Mouse (Mus musculus) WW6 (cell line): Measurements from ENCODE around the gene Skap1.
A peak's percentile ranks its signal among the peaks of the same experiment; 100 is the strongest.

Experiments
- DNase-seq: peaks from one replicate; pipeline ENCODE4 v3.0.0-alpha.2; 2013; ENCODE audit warnings: low read depth, low spot score

Skap1 gene

DNA sequence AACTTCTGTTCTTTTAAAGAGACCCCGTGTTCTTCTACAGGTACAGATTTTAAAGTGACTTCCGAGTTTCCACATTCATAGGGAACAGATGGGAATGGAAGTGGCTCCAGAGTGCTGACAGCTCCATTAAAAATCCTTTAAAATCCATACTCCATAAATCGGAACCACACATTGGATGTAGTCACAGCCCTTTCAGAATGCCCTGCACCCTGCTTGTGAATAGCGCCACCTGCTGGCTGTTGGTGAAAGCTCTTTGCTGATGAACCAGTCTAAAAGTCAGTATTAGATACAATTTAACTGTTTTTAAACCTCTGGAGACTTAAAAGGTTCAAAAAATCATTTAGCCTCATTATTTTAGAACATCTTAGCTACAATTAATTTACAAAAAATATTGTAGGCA lies 156.8 kb downstream of the Skap1 start:
- DNase-seq = peak; percentile 43

GRCm38 (mm10) chr11:96622782-96623181 lies 158.4 kb downstream of the Skap1 start:
- DNase-seq = peak; percentile 83

DNA sequence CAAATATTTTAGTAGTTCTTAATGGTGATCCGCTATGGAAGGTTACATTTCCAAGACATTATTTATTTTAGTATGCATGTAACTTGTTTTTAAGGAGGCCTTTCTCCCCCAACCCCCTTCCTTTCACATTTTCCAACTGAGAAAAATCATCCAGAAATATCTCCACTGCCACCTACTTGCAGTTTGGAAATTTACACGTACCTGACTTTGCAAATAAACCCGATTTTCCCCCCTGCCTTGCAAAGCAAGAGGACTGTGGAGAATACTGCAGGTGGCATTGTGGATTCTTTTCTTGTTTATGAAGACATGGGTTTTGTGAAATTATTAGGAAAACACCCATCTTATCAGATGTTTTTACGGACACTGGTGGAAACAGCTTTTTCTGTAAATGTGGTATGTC lies 160.0 kb downstream of the Skap1 start:
- no peak for DNase-seq

- DNase-seq = peak; percentile 74
Observed at GRCm38 (mm10) chr11:96629775-96630174, 165.4 kb downstream of the Skap1 start.

GRCm38 (mm10) chr11:96631521-96631920 lies 167.1 kb downstream of the Skap1 start:
- DNase-seq = no peak

- no peak for DNase-seq
Observed at GRCm38 (mm10) chr11:96637927-96638326, 173.5 kb downstream of the Skap1 start.

DNA sequence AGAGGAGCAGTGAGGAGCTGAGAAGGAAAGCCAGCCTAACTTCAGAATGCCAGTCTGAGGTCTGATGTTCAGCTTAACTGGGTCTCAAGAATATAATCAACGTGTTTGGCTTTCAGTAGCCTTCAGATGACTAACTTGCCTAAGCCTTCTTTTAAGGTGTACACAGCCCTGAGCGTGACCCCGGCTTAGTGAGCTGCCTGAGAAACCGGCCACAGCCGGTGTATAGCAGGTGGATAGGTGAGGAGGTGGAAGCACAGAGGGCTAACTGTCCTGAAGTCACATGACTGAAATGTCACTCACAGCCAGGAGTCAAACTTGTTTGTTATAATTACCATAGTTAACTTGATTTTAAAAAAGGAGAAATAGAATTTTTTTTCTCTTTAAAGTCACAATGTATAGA lies 175.4 kb downstream of the Skap1 start:
- DNase-seq = no peak

GRCm38 (mm10) chr11:96642173-96643140 lies 178.1 kb downstream of the Skap1 start:
- DNase-seq = no peak

DNA sequence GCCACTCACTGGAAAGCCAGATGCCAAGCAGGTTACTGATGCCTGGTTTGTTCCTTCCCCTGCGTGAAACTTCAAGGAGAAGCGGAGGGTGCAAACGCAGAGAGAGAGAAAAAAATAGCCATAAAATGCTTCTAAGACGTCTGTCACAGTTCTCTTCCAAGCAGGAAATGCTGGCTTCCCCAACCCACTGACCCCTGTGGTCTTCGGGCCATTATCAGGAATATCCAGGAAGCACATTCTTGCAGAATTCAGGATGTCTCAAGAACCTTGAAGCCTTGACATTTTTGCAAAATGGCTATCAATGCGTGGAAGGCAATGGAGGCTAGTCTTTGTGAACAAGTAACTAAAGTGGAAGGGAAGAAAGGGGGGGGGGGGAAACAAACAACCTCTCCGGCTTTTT lies 180.6 kb downstream of the Skap1 start:
- DNase-seq = no peak

- no peak for DNase-seq
Observed at GRCm38 (mm10) chr11:96645538-96646037, 181.2 kb downstream of the Skap1 start.

GRCm38 (mm10) chr11:96651848-96652247 lies 187.5 kb downstream of the Skap1 start:
- no peak for DNase-seq

DNA sequence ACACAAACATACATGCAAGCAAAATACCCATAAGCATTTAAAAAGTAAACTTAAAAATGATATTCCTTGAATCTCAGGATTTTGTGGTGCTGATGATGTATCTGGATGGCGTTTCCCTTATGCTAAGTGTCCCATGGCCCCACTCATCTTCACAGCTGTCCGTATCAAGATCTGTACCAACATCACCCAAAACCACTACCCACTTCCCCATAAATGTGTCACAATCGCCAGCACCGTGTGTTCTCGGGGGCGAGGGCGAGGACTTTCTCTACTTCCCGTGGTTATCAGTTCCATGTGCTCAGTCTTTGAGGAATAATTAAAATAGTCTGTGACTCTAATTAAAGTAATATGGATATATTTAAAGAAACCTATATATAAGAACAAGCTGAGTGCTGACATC lies 189.5 kb downstream of the Skap1 start:
- no peak for DNase-seq

DNA sequence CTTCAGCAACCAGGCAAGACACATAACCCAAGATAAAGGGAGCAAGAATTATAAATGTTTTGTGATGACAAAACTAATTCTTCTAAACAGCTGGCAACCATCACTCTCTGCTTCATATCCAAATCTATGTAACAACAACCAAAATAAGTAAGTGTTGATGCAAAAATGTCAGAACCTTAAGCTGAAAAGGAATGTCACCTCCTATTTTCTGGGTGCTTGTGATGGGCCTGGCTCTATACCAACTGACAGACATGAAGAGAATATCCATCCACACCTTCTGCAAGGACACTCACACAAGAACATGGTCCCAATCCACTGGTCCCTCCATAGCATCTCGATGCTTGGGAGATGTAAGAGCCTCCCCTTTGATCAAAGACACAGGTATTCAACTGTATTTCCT lies 194.0 kb downstream of the Skap1 start:
- DNase-seq = no peak

DNA sequence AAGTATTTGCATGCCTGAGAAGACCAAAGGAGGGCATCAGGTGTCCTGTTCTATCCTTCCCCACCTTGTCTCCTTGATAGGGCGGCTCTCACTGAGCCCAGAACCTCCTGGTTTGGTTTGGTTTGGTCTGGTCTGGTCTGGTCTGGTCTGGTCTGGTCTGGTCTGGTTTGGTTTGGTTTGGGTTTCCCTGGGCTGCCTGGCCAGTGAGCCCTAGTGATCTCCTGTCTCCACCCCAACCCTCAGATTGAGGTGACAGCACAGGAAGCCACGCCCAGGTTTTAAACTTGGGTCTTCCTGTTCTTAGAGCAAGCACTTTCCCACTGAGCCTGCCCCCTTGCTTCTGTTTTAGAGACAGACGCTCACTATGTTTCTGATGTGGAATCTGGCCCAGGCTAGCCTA lies 202.5 kb downstream of the Skap1 start:
- DNase-seq = peak; percentile 69

- DNase-seq = no peak
Observed at GRCm38 (mm10) chr11:96668367-96668766, 204.0 kb downstream of the Skap1 start.

- no peak for DNase-seq
Observed at GRCm38 (mm10) chr11:96673792-96674191, 209.4 kb downstream of the Skap1 start.

DNA sequence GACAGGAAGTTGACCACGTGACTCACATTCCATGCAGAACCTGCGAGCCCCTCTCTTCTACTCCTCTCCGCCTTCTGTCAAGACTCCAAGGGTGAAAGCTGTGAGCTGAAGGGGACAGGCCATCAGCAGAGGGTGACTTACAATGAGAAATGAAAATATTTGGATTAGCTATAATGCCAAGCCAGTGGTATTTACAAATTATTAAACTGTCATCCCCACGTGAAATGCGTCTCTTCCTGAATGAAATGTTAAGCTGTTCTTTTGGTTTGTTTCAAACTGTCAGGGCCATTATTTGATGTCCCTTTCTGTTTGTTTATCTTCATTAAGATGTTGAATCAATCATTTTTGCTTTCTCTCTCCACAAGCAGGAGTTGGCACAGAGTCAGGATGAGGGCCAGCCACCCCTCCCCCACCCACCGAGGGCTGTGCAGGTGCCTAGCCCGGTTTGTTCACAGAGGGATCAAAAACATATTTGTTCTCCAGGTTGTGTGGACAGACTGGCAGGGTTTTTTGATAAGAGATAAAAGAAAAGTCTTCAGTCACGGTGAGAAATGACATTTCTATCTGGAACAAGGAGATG lies 210.5 kb downstream of the Skap1 start:
- no peak for DNase-seq

- no peak for DNase-seq
Observed at GRCm38 (mm10) chr11:96678026-96678425, 213.6 kb downstream of the Skap1 start.

- DNase-seq = no peak
Observed at GRCm38 (mm10) chr11:96679026-96679425, 214.6 kb downstream of the Skap1 start.

- DNase-seq = no peak
Observed at GRCm38 (mm10) chr11:96685381-96685780, 221.0 kb downstream of the Skap1 start.

GRCm38 (mm10) chr11:96686713-96687280 lies 222.4 kb downstream of the Skap1 start:
- DNase-seq = no peak

DNA sequence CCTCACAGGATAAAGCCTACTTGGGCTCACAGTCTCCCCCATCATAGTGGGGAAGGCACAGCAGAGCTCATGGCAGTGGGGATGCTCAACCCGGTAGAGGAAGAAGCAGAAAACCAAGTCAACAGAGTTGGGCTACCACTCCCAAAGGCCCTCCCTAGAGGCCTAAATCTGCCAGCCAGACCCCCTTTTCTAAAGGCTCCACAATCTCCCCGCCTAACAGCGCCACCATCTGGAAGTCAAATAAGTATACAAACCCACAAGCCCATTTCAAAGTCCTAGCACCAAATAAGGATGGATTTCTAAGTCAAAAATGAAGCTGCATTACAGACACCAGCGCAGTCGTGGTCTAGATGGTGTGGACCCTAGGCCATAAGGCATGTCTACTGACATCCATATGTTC lies 227.9 kb downstream of the Skap1 start:
- DNase-seq = no peak

DNA sequence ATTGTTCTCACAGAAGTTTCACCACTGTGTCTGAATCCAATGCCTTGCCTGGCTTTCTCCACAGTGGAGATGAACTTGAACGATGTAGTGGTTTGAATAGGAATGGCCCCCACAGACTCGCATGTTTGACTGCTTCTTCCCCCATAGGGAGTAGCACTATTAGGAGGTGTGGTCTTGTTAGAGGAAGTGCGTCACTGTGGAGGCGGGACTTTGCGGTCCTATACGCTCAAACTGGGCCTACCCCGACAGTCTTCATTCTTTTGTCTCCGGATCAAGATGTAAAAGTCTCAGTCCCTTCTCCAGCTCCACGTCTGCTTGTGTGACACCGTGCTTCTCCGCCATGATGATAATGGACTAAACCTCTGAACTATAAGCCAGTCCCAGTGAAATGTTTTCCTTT lies 229.0 kb downstream of the Skap1 start:
- no peak for DNase-seq
